Mouse (Mus musculus) hindbrain, postnatal 0 days (tissue): ENCODE measurements at regions not wholly inside any gene's neighbourhood (a gene's known extent, or its start where the extent isn't known, plus 50 kb on each side); places are given as distances from the start of the nearest gene placed in this dataset.
A peak's percentile ranks its signal among the peaks of the same experiment; 100 is the strongest.

Source experiments
- ATAC-seq: fragments of 200-750 bp; cut with Nextera tagmentation; 2 replicates; pipeline ENCODE4 v1.8.0; 2017; ENCODE audit warnings: mild to moderate bottlenecking, moderate TSS enrichment, moderate library complexity
- DNase-seq: peaks from one replicate; pipeline ENCODE4 v3.0.0-alpha.2; 2015; ENCODE audit warnings: low spot score
- H3K27ac ChIP-seq: fragments of 300-500 bp; sonication (generic); 2 replicates; pipeline ENCODE4 v1.5.1; 2014; ENCODE audit warnings: mild to moderate bottlenecking
- H3K27me3 ChIP-seq: fragments of 300-500 bp; sonication (generic); 2 replicates; pipeline ENCODE4 v1.6.1; 2014; ENCODE audit warnings: low read length, mixed read lengths; ENCODE audit not compliant: insufficient read depth
- H3K36me3 ChIP-seq: fragments of 300-500 bp; sonication (generic); 2 replicates; pipeline ENCODE4 v1.6.1; 2014; ENCODE audit warnings: low read length, mixed read lengths; ENCODE audit not compliant: insufficient read depth
- H3K4me1 ChIP-seq: fragments of 300-500 bp; sonication (generic); 2 replicates; pipeline ENCODE4 v1.6.1; 2014; ENCODE audit warnings: antibody characterized with exemption, low read length, mixed read lengths; ENCODE audit not compliant: insufficient read depth
- H3K4me2 ChIP-seq: fragments of 300-500 bp; sonication (generic); 2 replicates; pipeline ENCODE4 v1.6.1; 2014; ENCODE audit warnings: low read depth, mild to moderate bottlenecking, low read length, moderate library complexity, mixed read lengths
- H3K4me3 ChIP-seq: fragments of 300-500 bp; sonication (generic); 2 replicates; pipeline ENCODE4 v1.5.1; 2014; ENCODE audit warnings: low read length
- H3K9ac ChIP-seq: fragments of 300-500 bp; sonication (generic); replicated peaks from 2 replicates; pipeline ENCODE4 v1.6.1; 2014; ENCODE audit warnings: mild to moderate bottlenecking, low read length, moderate library complexity, mixed read lengths
- H3K9me3 ChIP-seq: fragments of 300-500 bp; sonication (generic); 2 replicates; pipeline ENCODE4 v1.6.1; 2016; ENCODE audit warnings: low read length, mixed read lengths
- CTCF ChIP-seq: IDR thresholded peaks from 2 replicates; pipeline ENCODE4 v1.5.1; 2016; ENCODE audit warnings: antibody characterized with exemption, control low read depth, low read depth
- WGBS: fragments of 180-500 bp; shearing (Covaris S2); extraction: QIAGEN DNeasy Blood & Tissue Kit; methylation state at CpG from one replicate; pipeline ENCODE4 v1.1.7; 2014; 5-methylcytosine and 5-hydroxymethylcytosine counted together

GRCm38 (mm10) chr1:88949911-88950310 lies 120.3 kb upstream of the Sh3bp4 start:
- Histone ChIP-seq H3K27ac (no peak overlapping the region), H3K36me3 (no peaks in the 10 kb centered on the region), H3K4me2 (no peak overlapping the region), H3K4me3 (no peak overlapping the region), H3K27me3 (no peaks in the 10 kb centered on the region), H3K9ac (no peak overlapping the region), H3K4me1 (no peaks in the 10 kb centered on the region), H3K9me3 (peaks cover 6% of the 10 kb centered on the region; the same call in 1 of the 2 replicates)
- WGBS: 67% methylated on average over 1 of the region's 1 CpGs
- DNase-seq (no peak), ATAC-seq (0 out of 2 replicates have a peak, but pooled peaks have one; percentile 29)
- TF ChIP-seq CTCF: no peak

- Histone ChIP-seq H3K27me3 (no peaks in the 10 kb centered on the region), H3K4me1 (no peaks in the 10 kb centered on the region), H3K27ac (no peak overlapping the region), H3K9me3 (peaks cover 6% of the 10 kb centered on the region; the same call in 1 of the 2 replicates), H3K9ac (no peak overlapping the region), H3K4me2 (no peak overlapping the region), H3K4me3 (no peak overlapping the region), H3K36me3 (no peaks in the 10 kb centered on the region)
- ATAC-seq (no peak), DNase-seq (no peak)
- WGBS: 80% methylated on average over 4 of the region's 4 CpGs
- TF ChIP-seq CTCF: no peak
Measured at GRCm38 (mm10) chr1:88953516-88953915, 116.7 kb upstream of the Sh3bp4 start.

GRCm38 (mm10) chr1:88954784-88955183 lies 115.4 kb upstream of the Sh3bp4 start:
- Histone ChIP-seq H3K27ac (no peak overlapping the region), H3K4me3 (no peak overlapping the region), H3K9me3 (no peaks in the 10 kb centered on the region), H3K9ac (no peak overlapping the region), H3K4me1 (no peaks in the 10 kb centered on the region), H3K36me3 (no peaks in the 10 kb centered on the region), H3K27me3 (no peaks in the 10 kb centered on the region), H3K4me2 (no peak overlapping the region)
- ATAC-seq (no peak), DNase-seq (no peak)
- 86% methylated on average over 5 of the region's 5 CpGs for WGBS
- TF ChIP-seq CTCF: no peak

GRCm38 (mm10) chr1:88957061-88957460 lies 113.2 kb upstream of the Sh3bp4 start:
- Histone ChIP-seq H3K27ac (no peak overlapping the region), H3K4me2 (no peak overlapping the region), H3K36me3 (no peaks in the 10 kb centered on the region), H3K9me3 (no peaks in the 10 kb centered on the region), H3K9ac (no peak overlapping the region), H3K4me1 (no peaks in the 10 kb centered on the region), H3K27me3 (no peaks in the 10 kb centered on the region), H3K4me3 (no peak overlapping the region)
- ATAC-seq (no peak), DNase-seq (no peak)
- TF ChIP-seq CTCF: no peak
- 58% methylated on average over 5 of the region's 5 CpGs for WGBS

- ATAC-seq: no peak
- DNase-seq: no peak
- TF ChIP-seq CTCF: no peak
- H3K27ac ChIP-seq: no peak overlapping the region
- no peaks in the 10 kb centered on the region for H3K9me3 ChIP-seq
- no peaks in the 10 kb centered on the region for H3K27me3 ChIP-seq
- H3K36me3 ChIP-seq: no peaks in the 10 kb centered on the region
- no peaks in the 10 kb centered on the region for H3K4me1 ChIP-seq
- H3K4me2 ChIP-seq: no peak overlapping the region
- no peak overlapping the region for H3K9ac ChIP-seq
- H3K4me3 ChIP-seq: no peak overlapping the region
- WGBS: 51% methylated on average over 4 of the region's 4 CpGs
Measured at GRCm38 (mm10) chr1:88959715-88960114, 110.5 kb upstream of the Sh3bp4 start.

GRCm38 (mm10) chr1:88960142-88960541 lies 110.1 kb upstream of the Sh3bp4 start:
- WGBS: 82% methylated on average over 11 of the region's 11 CpGs
- H3K4me1 ChIP-seq: no peaks in the 10 kb centered on the region
- no peaks in the 10 kb centered on the region for H3K36me3 ChIP-seq
- H3K27ac ChIP-seq: no peak overlapping the region
- H3K9me3 ChIP-seq: no peaks in the 10 kb centered on the region
- ATAC-seq (no peak), DNase-seq (no peak)
- no peak overlapping the region for H3K4me2 ChIP-seq
- TF ChIP-seq CTCF: no peak
- H3K27me3 ChIP-seq: no peaks in the 10 kb centered on the region
- no peak overlapping the region for H3K9ac ChIP-seq
- H3K4me3 ChIP-seq: no peak overlapping the region

GRCm38 (mm10) chr1:88964045-88964747 lies 106.0 kb upstream of the Sh3bp4 start:
- TF ChIP-seq CTCF: no peak
- Histone ChIP-seq H3K27me3 (no peaks in the 10 kb centered on the region), H3K4me2 (no peak overlapping the region), H3K4me3 (no peak overlapping the region), H3K9ac (no peak overlapping the region), H3K36me3 (no peaks in the 10 kb centered on the region), H3K4me1 (no peaks in the 10 kb centered on the region), H3K9me3 (no peaks in the 10 kb centered on the region), H3K27ac (no peak overlapping the region)
- ATAC-seq (no peak), DNase-seq (no peak)
- WGBS: 79% methylated on average over 14 of the region's 14 CpGs
